Mouse (Mus musculus) testis, postnatal 14 days (tissue): ENCODE data around the gene Tead1.

Experiments used
- DNase-seq: peaks from one replicate; pipeline ENCODE4 v3.0.0; 2021; ENCODE audit warnings: low spot score

Gene Tead1

DNA sequence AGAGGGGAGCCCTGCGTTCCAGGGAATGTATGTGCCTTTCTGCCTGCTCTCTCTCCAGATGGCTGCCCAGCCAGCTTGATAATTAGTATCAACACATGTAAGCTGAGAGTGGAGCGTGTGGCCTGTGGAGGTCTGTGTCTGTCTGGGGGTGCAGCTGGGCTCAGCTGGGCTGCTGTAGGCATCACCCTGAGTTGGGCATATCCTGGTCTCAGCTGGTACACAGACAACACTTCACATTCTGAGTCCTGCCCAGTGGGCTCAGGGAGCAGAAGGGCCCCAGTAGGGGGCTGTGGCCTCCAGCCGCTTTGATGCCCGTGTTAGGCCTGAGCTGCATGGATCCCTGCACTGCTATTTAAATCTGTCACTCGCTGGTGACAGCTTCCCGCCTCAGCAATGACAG is 100.5 kb downstream of the Tead1 start:
- no peak for DNase-seq

DNA sequence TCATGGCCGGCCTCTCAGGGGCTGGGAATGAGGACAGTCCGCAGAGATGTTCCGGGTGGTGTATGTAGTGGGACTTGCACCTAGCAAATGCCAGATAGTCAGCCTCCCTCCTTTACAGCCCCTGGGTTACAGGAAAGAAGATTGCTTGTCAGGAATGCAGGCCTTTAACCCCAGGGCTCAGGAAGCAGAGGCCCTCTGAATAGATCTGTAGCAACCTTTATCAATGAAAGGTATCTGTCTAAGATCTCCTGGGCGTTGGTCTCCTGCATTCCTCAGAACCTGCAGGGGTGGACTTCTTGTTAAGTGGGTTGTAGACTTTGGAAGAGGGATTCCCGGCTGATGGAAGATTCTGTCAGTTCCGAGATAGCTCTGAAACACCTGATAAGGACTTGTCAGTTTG is 101.8 kb downstream of the Tead1 start:
- no peak for DNase-seq

DNA sequence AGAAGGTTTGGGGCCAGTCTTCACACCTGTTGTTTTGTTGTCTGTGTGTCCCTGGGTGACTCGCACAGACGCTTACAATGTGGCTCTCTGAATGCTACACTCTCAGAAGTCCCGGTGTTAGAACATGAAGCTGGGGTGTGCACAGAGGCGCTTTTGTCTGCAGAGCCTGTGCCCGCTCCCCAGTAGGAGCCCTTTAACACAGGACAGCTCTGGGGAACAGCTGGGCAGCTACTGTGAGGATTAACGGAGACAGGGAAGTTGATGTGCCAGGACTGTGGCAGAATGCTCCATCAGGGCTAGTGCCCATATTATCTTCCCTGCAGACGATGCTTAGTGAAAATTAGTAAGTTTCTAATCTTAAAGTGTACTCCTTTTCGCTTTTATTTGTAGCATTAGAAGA is 102.9 kb downstream of the Tead1 start:
- no peak for DNase-seq

DNA sequence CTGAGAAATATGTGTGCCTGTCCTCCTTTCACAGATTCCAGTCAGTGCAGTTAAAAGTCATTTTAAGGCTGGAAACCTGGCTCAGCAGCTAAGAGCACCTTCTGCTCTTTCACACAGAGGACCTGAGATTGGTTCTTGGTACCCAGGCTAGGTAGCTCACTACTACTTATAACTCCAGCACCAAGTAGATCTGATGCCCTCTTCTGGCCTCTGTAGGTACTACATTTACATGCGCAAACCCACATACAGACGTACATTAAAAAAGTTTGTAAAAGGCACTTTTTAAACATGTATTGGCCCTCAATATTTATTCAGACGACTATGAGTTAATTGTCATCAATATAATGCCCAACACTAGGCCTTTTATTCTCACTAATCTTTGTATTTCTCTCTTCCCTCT is 105.2 kb downstream of the Tead1 start:
- DNase-seq = no peak

DNA sequence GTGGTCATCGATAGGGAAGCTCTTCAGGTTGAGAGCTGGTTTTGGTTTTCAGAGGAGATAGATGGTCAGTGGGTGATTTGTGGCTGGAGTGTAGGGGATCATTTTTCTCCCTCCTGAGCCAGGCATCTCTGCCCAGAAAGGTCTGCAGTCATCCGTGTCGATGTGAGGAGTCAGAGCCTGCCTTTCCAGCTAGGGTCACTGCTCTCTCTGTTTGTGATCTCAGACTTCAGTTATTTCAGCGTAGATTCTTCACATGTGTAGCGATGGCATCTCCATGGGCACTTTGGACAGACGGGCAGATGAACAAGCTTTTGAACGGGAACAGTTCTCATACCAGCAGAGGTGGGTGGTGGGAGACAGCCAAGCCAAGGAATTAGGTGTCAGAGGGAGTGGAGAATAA is 106.2 kb downstream of the Tead1 start:
- DNase-seq = no peak

DNA sequence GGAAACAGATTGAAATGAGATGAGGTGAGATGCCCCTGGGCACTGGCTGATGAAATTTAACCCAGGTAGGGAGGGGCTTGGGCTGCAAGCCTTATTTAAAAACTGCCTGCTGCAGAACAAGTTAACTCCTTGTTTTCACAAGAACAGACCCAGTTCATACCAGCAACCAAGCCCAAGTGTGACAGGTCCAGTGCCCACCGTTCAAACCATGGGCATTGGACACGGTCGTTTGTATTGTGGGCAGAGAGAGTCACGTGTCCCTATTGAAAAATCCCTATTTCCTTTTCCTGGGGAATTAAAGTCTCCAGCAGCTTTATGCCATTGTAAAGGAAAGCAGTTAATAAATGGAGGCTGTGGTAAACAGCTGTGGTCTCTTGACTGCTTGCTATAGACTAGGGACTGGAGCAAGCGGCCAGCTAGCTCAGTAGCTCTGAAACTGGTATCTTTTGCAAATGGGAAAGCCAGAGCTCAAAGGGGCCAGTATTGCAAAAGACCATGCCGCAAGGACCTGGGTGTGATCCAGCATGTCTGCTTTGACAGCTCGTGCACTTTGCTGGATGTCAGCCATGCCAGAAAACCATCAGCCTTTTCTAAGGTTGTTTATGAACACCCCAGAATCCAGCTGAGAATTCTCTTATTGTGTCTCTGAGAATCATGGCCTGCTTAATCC is 107.6 kb downstream of the Tead1 start:
- no peak for DNase-seq

DNA sequence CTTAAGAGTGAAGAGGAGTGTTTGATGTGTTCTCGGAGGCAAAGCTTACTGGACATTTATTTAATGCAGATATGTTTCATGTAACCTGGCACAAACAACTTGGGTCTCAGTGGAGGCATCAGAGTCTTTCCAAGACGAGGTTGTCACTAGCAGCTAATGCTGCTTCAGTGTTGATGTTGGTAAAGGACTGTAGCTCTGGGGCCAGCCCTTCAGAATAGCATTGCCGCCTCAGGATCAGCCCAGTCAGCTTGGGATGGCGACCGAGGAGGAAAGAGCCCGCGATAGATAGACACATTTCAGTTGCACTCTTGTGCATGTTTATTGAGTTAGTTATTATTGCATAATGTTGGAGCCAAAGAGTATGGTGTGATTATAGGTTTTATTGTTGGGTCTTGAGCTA is 108.2 kb downstream of the Tead1 start:
- DNase-seq = no peak

DNA sequence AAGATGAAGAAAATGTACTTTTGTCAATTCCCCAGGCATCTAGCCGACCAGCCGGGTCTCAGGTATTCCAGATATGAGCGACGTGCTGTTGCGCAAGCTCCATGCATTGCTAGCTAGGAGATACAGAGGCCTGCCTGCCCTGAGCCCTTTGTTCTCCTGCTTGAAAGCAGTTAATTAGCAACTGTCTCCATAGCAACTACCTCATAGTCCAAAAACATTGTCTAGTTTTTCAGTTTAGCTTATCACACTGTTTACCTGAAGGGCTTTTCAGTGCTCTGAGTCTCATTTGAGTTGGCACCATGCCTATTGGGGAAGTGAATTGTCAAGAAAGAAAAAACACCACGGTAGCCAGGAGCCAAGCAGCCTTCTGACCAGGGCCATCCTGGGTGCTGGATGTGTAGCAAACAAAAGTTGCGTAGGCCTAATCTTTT is 109.2 kb downstream of the Tead1 start:
- DNase-seq = peak; percentile 8

DNA sequence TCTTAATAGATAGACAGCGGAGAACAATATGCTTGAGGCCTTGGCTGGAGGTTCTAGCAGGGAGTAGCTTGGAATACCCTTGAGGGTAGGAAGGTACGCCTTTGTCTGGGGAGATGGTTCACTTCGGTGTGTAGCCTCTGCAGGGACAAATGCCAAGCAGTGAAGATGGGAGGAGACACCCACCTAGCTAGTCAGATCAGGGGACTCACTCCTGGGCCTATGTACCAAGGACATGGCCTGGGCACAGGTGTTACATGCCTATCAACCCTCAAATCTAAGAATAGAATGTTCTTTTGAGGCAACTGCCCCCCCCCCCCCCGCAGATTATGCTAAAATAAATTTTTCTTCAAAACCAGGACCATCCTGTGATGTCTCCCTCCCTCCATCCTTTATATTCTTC is 110.6 kb downstream of the Tead1 start:
- DNase-seq = no peak

DNA sequence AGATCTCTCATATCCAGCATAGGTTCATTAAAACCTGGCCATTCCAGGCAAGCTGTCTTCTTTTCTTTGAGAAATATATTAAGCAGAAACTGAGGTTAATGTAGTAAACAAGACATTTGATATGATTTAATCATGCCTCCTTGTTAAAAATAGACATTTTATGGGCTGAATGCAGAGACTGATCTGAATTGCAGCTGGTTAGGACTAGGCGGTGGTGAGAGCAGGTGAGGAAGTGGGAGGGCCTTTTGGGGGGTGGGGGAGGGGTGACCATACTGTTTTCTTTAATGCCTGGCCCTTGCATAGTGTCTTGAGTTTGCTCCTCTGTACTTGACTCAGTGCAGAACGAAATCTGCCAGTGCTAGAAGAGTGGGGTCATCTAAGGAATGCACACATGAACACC is 111.2 kb downstream of the Tead1 start:
- no peak for DNase-seq

DNA sequence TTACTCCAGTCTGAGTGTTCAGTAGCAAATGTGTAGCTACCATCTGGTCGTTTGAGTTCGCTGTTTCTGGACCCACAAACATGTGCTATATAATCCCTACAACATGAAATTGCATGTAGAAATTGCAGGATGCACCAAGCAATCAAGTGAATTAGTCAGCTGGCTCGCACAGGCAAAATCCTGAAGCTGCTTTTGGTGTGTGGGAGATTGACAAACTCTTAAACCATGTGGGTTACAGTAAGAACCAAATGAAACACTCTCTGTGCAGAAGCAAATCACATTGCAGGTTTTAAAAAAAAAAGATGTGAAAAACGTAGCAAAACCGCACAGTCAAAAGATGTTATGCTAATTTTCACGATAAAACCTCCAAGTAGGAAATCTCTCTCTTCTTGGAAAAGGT is 113.6 kb downstream of the Tead1 start:
- DNase-seq = no peak

DNA sequence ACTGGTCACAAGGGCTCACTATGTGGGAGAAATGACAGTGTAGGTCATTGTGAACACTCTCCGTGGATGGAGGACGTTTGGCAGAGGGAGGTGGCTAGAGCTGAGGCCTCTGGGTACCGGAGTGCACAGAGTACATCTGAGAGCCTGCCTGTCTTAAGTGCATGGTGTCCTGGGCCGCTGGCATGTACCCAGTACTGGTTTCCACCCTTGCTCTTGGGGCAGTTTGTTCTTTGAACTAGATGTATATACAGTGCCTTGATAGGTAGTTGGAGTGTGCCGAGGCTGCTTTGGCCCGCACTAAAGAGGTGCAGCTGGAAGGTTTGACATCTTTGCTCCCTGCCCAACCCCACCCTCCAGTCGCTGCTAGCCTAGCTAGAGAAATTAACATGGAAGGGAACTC is 114.8 kb downstream of the Tead1 start:
- peak; percentile 23 for DNase-seq

DNA sequence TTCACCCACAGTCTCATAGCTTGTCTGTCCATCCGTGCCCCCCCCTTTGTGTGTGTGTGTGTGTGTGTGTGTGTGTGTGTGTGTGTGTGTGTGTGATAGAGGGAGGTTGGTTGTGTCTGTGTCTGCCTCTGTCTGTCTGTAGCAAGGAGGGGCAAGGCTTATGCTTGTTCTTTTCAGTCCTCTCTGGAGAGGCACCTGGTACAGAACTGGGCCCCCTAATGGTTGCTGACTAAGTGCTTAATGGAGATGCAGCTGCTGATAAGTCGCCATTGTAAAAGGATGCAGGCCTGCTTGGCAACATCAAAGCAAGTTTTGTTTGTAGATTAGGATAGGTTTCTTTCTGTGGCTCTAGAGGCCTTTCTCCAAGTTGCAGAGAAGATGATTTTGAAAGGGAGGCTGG is 115.4 kb downstream of the Tead1 start:
- no peak for DNase-seq

DNA sequence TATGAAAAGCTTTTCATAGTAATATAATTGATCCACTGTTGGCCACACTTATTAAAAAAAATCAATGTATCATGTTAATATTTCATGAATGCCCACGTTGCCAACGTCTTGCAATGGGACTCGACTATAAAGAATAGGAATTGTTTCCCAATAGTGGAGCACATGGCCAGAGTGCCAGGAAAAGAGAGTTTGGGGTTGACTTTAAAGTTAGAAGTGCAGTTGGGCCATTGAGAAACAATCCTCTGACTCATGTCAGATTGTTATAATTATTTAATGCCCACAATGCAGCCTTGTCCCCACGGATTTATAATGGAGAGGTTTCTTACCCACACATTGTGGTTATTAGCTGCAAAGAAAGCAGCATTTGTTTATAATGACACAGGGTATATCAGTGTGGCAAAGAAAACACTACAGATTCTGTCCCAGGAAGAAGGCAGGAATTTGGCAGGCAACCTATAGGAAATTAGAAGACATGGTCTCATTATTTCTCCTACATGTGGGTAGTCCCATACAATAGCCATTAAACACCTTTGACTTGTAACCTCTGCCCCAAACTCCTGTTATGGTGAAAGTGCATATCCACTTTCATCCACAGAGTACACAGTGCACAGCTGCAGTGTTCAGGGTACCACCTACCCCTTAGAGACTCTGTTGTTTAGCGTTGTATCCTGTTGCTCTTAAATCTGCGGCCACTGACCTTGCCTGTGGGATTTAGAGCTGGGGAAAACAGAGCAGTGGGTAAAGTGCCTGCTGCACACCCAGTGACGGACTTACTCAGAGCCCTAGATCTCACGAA is 118.6 kb downstream of the Tead1 start:
- no peak for DNase-seq

DNA sequence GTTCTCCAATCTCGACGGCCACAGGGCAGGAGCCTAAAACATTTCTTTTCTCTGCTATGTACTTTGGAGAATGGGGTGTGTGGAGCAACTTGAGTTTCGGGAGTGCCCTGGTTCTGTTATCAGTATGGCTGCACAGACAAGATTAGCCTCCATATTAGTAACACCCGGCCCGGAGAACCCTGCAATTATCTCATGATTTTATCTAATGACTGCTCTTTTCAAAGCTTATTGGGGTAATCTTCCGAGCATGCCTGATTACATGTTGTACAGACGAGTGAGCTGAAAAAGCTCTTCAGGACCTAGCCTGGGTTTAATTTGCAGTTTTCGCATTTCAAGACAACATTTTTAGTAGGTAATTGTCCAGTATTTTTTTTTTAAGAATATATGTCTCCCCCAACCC is 122.6 kb downstream of the Tead1 start:
- DNase-seq = no peak

DNA sequence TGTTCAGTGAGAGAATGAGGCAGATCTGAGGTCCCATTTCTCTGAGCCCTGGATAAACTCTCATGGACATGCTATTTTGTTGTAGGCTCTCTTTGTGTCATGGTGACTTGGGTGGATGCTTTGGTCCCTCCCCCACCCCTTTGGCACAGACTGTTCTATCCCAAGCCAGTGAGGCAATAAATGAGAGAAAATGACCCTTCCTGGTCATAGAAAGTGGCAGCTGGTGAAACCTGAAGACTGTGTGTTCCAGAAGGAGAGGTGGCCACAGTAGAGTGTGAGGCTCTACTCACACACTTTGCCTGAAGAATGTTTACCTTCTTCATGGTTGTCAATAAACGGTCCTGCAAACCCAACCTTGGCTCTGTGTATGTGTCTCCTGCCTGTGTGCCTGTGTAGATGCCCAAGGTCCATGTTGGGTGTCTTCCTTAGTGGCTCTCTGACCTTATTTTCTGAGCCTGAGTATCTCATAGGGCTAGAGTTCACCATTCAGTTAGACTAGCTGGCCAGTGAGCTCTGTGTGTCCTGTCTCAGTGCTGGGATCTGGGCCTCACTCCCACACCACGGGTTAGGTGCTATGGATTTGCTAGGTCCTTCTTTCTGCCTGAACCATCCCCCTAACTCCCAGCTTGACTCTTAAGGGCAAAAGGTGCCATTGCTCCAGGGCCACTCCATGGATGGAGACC is 127.7 kb downstream of the Tead1 start:
- DNase-seq = no peak

DNA sequence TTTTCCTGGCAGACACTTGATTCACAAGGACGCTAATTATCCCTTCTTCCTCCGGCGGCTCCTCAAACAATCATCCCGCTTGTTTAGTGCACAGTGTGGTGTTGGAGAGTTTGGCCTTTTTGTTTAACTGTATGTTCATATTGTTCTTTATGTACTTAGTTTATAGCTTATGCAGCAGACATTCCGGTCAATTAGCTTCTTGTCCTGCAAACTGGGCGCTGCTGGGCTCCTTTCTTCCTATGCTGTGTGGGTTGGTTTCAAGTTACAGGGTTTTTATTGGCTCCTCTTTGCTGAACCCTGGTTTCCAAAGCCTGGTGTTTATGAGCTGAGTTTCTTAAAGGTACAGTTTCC is 128.3 kb downstream of the Tead1 start:
- no peak for DNase-seq

DNA sequence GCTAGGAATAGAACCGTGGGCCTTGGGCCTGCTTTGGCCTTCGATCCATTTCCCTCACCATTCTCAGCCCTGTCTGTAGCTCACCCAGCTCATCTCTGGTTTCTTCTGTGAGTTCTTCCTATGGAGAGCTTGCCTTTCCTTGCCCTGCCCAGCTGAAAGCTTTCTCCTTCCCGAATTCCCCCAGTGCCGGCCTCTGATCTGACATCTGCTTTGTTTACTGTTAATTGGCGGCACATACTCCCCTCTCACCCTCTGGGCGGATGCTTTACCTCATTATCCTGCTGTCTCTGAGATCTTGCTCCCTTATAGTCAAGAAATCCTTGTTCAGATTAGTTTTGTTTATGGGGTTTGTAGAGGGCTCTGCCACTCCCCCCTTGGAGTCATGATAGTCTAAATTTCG is 131.6 kb downstream of the Tead1 start:
- DNase-seq = no peak

DNA sequence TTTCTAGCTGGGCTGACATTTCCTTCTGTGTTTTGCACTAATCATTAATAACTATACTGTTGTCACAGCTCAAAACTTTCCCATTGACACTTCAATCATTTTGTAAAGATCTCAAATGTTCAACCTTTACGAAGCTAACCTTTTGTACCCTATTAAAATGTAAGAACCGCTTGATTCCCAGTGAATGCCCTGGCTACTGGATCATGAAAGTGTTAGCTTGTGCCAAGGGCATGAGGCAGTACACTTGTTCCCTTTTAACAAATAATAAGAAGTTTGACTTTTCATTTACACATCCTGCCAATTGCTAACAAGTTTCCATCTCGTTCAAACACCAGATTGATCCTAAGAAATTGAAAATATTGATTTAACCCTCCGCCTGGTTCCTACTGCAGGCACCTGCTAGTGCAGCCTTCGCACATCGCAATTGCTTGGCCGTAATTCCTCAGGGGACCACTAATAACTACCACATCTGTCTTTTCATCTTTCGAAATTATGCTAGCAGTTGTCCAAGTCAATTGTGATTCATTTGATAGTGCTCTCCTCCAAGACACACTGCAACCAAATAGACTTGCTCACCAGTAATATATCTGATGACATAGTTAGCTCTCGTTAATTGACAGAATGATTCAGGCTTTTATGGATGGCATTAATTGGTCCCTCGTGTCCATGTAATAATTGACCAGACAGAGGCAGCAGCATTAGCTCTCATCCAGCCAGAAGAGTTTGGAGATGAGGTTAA is 133.1 kb downstream of the Tead1 start:
- no peak for DNase-seq

DNA sequence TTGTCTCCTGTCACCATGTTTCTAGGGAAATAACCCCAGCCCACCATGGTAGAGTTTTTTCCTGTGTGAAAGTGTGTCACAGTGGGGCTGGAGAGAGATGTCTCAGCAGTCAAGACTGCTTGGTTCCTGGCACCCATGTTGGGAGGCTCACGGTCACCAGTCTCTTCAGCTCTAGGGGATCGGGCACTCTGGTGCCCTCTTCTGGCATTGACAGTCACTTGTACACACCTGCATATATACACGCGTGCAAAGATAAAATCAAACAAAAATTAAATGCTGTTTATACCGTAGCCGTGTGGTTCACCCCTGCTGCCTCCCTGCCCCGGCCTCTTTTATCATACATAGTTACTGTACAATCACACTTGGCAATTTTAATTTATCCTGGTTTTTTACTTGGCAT is 134.0 kb downstream of the Tead1 start:
- DNase-seq = no peak

DNA sequence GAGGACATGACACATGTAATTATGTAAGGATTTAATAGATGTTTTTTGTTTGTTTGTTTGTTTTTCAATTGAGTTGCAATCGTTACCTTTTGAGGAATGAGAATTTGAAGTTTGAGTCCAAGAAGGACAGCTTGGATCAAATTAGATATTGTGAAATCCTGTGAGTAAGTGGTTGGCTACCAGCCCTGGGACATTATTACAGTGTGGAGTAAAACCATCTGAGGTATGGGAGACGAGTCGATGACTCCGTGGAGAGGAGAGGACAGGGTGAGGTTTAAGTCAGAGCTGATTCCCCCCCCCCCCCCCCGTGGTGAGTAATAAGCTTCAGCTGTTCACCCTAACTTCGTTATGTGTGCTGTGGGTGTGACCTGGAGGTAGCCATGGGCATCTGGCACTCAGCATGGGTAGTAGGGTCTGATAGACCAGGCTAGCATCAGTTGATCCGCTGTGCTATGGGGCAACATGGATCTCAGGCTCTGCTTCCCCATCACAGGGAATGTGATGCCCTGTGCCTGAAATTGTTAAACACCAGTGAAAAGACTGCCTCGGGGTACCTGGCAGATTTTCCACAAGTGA is 134.7 kb downstream of the Tead1 start:
- no peak for DNase-seq

DNA sequence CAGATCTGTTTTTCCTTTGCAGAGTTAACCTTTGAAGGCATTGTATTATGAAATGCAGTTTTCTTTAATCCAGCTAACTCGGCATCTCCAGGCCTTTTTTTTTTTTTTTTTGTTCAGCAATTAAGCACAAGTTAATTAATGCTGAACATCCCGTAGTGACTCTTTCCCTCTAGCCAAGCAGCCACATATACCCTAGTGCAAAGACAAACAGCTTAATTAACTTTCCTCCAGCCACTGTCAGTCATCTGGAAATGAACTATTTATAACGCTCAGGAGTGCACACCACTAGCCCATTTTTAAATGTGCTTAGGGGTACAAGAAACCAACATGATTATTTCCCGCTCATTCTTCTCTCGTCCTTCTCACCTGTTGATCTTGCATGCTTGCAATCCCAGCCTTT is 136.9 kb downstream of the Tead1 start:
- DNase-seq = no peak
